Mouse (Mus musculus): ENCODE results near the gene Nsl1.

- TF ChIP-seq ZC3H11A (IDR thresholded peaks at IDR 0.05; ENCODE audit: borderline replicate concordance, low read depth, low read length) = no peak
- no peak for TF ChIP-seq CHD2 (IDR thresholded peaks at IDR 0.05; ENCODE audit: low read depth, low read length)
- no peak for TF ChIP-seq HCFC1 (IDR thresholded peaks at IDR 0.05; ENCODE audit: borderline replicate concordance, insufficient read depth, low read length)
Observed at GRCm38 (mm10) chr1:191092050-191092449, 29.2 kb downstream of the Nsl1 start.

Data from ES-E14 (cell line).